Mouse (Mus musculus): ENCODE measurements around the gene Socs7. TPM values are rescaled to one million over a fixed set of nuclear protein-coding genes. Genes with fewer than 3 reads are reported as not detected.

Gene Socs7
- polyA plus RNA-seq, 1 experiment from 2014 or later, result 6.9 TPM

GRCm38 (mm10) chr11:97445596-97445995, 83.2 kb downstream of the Socs7 start:
- Histone ChIP-seq H3K36me3 (ENCODE audit: control insufficient read depth, insufficient read depth, low read length) (no peaks in the 10 kb centered on the region), H3K9ac (replicated peaks; ENCODE audit: low read length) (no peak overlapping the region), H3K4me1 (ENCODE audit: control insufficient read depth, insufficient read depth, low read length) (peaks cover 16% of the 10 kb centered on the region), H3K9me3 (ENCODE audit: control insufficient read depth, low read length) (no peaks in the 10 kb centered on the region), H3K27me3 (ENCODE audit: control insufficient read depth, insufficient read depth, low read length) (peaks cover 9% of the 10 kb centered on the region; the same call in 1 of the 2 replicates), H3K4me3 (replicated peaks; ENCODE audit: low read depth, low read length) (no peak overlapping the region), H3K27ac (replicated peaks; ENCODE audit: low read depth, low read length) (no peak overlapping the region), H3K4me2 (ENCODE audit: low read length) (no peak overlapping the region)
- 75% methylated on average over 6 of the region's 6 CpGs for WGBS
- ATAC-seq (ENCODE audit: low FRiP score, low TSS enrichment), result no peak
- DNase-seq, result no peak

- no peaks in the 10 kb centered on the region for H3K36me3 ChIP-seq (ENCODE audit: control insufficient read depth, insufficient read depth, low read length)
- DNase-seq (no peak), ATAC-seq (ENCODE audit: low FRiP score, low TSS enrichment) (no peak)
- no peak overlapping the region for H3K4me2 ChIP-seq (ENCODE audit: low read length)
- peaks cover 17% of the 10 kb centered on the region for H3K4me1 ChIP-seq (ENCODE audit: control insufficient read depth, insufficient read depth, low read length)
- H3K9ac ChIP-seq (replicated peaks; ENCODE audit: low read length), result no peak overlapping the region
- 63% methylated on average over 4 of the region's 4 CpGs for WGBS
- no peak overlapping the region for H3K27ac ChIP-seq (replicated peaks; ENCODE audit: low read depth, low read length)
- no peak overlapping the region for H3K4me3 ChIP-seq (replicated peaks; ENCODE audit: low read depth, low read length)
- peaks cover 7% of the 10 kb centered on the region; the same call in 1 of the 2 replicates for H3K27me3 ChIP-seq (ENCODE audit: control insufficient read depth, insufficient read depth, low read length)
- H3K9me3 ChIP-seq (ENCODE audit: control insufficient read depth, low read length), result no peaks in the 10 kb centered on the region
These were observed 83.7 kb downstream of the Socs7 start for GRCm38 (mm10) chr11:97445999-97446511.

- Histone ChIP-seq H3K4me3 (replicated peaks; ENCODE audit: low read depth, low read length) (no peak overlapping the region), H3K27ac (replicated peaks; ENCODE audit: low read depth, low read length) (no peak overlapping the region)
- ATAC-seq (ENCODE audit: low FRiP score, low TSS enrichment), result no peak
These were observed 85.6 kb downstream of the Socs7 start for GRCm38 (mm10) chr11:97447979-97448378.

More at GRCm38 (mm10) chr11:97447979-97448378, 85.6 kb downstream of the Socs7 start:
- no peaks in the 10 kb centered on the region for H3K9me3 ChIP-seq (ENCODE audit: control insufficient read depth, low read length)
- no peak overlapping the region for H3K4me2 ChIP-seq (ENCODE audit: low read length)
- WGBS, result 79% methylated on average over 7 of the region's 7 CpGs
- no peak for DNase-seq
- H3K27me3 ChIP-seq (ENCODE audit: control insufficient read depth, insufficient read depth, low read length), result no peaks in the 10 kb centered on the region
- H3K36me3 ChIP-seq (ENCODE audit: control insufficient read depth, insufficient read depth, low read length), result peaks cover 12% of the 10 kb centered on the region
- H3K4me1 ChIP-seq (ENCODE audit: control insufficient read depth, insufficient read depth, low read length), result peaks cover 19% of the 10 kb centered on the region
- H3K9ac ChIP-seq (replicated peaks; ENCODE audit: low read length), result no peak overlapping the region

Other genes starting within 250 kb of the Socs7 start
- 0.13 TPM in 1 of 2 replicates, not detected in the other for gene Tbx21, start 247.2 kb upstream of the Socs7 start, polyA plus RNA-seq (2014; fragmentation: Nextera tagmentation; extraction: Ambion mirVana)
- 9.1 and 9.2 TPM in 2 replicates for gene Tbkbp1, start 211.1 kb upstream of the Socs7 start, polyA plus RNA-seq (2014; fragmentation: Nextera tagmentation; extraction: Ambion mirVana)
- gene Kpnb1, start 174.7 kb upstream of the Socs7 start, polyA plus RNA-seq (2014; fragmentation: Nextera tagmentation; extraction: Ambion mirVana), result 33.8 and 48.6 TPM in 2 replicates
- gene Npepps, start 81.9 kb upstream of the Socs7 start, polyA plus RNA-seq (2014; fragmentation: Nextera tagmentation; extraction: Ambion mirVana), result 115 and 135 TPM in 2 replicates
- gene Mrpl45, start 46.8 kb upstream of the Socs7 start, polyA plus RNA-seq (2014; fragmentation: Nextera tagmentation; extraction: Ambion mirVana), result 39.4 and 46.7 TPM in 2 replicates
- 0.30 and 0.36 TPM in 2 replicates for gene Gpr179, start 10.5 kb upstream of the Socs7 start, polyA plus RNA-seq (2014; fragmentation: Nextera tagmentation; extraction: Ambion mirVana)
- 7.8 and 13.1 TPM in 2 replicates for gene Arhgap23, start 53.0 kb downstream of the Socs7 start, polyA plus RNA-seq (2014; fragmentation: Nextera tagmentation; extraction: Ambion mirVana)
- 0.51 TPM in 1 of 2 replicates, not detected in the other for gene 4933428G20Rik, start 137.8 kb downstream of the Socs7 start, polyA plus RNA-seq (2014; fragmentation: Nextera tagmentation; extraction: Ambion mirVana)
- gene Srcin1, start 213.6 kb downstream of the Socs7 start, polyA plus RNA-seq (2014; fragmentation: Nextera tagmentation; extraction: Ambion mirVana), result 9.6 and 15.1 TPM in 2 replicates

Data from midbrain, embryonic 14.5 days (tissue).